Mouse (Mus musculus) kidney, postnatal 10 days (tissue): Measurements from ENCODE around the gene Xkr8.
A peak's percentile ranks its signal among the peaks of the same experiment; 100 is the strongest.
"Not testable (repeated sequence)": the region's sequence is repeated elsewhere in the genome, so short reads cannot be mapped to it uniquely, and the experiment has no call there.

Experiments
- DNase-seq: peaks from one replicate; pipeline ENCODE4 v3.0.0; 2021; ENCODE audit warnings: mixed read lengths

The Xkr8 gene

DNA sequence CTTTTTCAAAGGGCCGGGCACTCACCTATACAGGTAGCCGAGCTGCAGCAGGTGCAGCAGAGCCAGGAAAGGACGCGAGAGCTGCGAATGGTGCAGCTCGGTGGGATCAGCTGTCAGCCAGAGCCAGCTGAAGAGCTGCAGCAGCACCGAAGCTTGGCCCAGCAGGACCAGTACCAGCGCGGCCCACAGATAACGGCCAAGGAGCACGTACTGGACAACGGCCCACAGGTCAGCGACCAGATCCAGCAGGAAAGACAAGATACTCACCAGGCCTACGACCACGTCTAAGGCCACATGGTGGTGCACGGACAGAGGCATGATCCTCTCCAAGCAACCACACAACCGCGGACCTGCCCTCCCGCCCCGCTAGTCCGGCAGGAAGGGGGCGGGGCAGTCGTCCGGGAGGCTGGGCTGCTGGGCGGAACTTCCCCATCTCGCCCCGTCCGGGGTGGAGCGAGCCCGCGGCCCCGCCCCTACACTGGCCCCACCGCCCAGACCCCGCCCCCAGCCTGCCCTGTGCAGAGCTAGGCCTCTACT, at the start of gene Xkr8:
Xkr8 (minus strand) TSS at position 399 of the 537 bp plus-strand sequence.
- peak; percentile 98 for DNase-seq

DNA sequence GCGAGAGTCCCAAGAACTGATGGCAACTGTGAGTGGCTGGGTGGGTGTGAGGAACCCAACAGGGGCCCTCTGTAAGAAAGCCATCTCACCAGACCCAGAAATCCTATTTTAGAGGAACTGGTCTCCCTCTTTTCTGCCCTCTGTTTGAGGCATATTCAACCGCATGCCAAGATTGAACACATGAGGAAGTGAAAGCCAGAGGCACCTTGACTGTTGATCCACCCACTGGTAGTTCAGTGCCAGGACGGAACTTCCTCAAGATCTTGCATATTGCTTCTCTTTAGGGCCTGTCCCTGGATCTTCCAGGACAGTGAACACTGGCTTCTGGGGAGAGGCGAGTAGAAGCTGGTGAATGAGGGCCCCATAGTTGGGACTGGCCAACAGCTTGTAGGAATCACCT, 47.9 kb upstream of the Xkr8 start:
- no peak for DNase-seq

DNA sequence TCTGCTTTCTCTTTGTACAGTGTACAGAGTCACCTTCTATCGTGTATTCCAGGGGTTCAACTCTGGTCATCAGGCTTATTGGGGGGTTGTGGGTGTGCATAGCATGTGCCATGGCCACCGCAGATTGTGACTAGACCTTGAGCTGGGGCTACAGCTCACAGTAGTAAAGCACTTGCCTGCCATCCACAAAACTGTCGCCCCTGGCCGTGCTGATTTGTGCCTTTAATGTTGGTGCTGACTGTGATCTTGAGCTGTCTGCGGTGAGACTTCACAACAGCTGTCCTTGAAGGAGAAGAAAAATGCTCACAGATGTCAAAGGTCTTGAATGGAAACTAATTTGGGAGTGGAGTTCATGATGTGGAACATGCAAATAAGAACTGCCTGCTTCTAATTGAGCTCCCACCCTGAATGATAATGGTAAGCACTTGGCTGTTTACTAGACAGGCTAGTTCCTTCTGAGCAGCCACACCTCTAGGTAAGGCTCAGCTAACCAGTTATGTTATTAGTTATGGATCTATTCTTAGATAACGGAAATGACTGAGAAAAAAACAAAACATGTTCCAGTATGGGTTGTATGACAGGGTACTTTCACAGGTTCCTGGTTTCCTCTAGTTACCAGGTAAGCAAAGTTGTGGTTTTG, 46.3 kb upstream of the Xkr8 start:
- DNase-seq, result no peak

DNA sequence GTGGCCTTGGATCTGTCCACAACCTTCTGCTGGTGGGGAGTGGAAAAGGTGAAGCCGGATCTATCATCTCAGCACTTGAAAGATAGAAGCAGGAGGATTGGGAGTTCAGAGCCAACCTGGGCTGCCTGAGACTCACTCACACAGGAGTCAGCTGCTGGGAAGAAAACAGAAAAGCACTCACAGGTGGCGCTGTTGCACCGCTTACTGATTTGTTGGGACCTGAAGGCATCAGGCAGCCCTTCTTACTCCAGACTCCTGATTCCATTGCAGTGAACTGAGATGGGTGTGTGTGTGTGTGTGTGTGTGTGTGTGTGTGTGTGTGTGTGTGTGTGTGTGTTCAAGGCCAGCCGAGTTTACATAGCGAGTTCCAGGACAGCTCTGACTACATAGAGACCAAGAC, 44.4 kb upstream of the Xkr8 start:
- peak; percentile 85 for DNase-seq

DNA sequence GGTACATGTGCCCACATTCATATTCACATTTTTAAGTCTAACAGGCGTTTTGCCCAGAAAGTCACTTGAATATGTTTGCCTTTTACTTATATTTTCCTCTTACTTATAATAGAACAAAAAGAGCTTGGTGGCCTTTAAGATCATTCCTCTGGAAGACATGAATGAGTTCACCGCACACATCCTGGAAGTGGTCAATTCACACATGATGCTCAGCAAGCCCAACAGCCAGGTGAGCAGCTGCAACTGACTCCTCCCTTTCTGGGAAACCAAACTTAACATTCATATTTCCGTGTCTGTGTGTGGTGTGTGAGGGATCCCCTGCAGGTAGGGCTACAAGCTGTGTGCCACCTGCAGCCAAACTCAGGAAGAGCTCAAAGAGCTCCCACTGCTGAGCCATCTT, 42.6 kb upstream of the Xkr8 start:
- no peak for DNase-seq

DNA sequence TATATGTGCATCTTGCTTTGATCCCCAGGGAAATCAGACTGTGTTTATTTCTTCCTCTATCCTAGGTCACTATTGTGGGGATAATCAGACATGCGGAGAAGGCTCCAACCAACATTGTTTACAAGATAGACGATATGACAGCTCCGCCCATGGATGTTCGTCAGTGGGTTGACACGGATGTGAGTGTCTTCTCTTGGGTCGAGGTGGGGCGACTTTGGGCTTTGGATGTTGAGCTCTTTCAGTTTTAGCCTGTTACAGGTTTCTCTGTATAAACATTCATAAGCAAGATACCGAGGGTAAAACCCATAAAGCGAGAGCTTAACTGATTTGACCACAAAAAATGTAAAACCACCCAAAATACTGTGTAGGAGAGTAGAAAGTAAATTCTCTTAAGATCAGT, 39.4 kb upstream of the Xkr8 start:
- no peak for DNase-seq

DNA sequence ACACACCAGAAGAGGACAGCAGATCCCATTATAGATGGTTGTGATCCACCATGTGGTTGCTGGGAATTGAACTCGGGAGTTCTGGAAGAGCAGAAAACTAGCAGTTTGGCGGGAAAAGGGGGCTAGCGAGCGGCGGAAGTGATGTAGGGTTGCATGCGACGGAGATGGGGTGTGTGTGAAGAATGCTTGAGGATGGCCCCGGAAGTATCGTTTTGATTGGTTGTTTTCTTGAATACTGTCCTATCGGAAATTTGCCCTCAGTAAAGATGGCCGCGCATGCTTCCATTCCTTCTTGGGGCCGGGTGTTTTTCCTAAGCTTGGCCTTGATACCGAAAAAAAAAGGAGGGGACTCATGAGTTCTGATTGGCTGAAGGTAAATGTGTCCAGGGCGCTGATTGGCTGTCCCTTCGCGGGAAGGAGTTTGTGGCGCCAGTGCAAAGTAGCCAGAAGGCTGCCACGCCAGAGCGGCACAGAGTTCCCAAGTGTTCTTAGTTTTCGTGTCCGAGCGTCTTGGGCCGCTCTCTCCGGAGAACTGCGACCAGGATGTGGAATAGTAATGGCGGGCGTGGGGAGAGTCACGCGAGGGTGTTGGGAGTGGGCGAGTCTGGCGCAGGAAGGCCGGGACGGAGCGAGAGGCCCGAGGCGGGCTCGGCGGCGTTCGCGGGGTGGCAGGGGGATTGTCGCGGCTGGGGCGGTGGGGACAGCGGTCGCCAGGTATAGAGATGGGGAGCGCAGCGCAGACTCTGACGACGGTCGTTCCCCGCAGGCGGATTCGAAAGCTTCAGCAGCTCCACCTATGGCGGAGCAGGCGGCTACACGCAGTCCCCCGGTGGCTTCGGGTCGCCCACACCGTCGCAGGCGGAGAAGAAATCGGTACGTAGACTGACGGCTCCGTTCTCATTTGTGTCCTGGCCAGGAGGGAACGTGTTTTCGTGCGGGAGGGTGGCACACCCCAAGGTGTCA, 35.8 kb upstream of the Xkr8 start, which contains the start of gene Rpa2:
Rpa2 (plus strand) TSS at position 419 of the 963 bp plus-strand sequence.
- peak; percentile 99 for DNase-seq

DNA sequence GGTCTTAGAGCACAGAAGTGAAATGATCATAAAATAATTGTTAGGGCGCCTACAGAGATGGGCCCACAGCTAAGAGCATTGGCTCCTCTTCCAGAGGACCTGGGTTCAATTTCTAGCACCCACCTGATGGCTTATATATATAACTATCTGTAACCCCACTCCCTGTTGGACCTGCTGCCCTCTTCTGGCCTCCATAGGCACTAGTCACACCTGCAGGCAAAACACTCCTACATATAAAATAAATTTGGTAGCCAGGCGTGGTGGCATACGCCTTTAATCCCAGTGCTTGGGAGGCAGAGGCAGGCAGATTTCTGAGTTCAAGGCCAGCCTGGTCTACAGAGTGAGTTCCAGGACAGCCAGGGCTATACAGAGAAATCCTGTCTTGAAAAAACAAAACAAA, 30.8 kb upstream of the Xkr8 start:
- DNase-seq, result not testable (repeated sequence)

DNA sequence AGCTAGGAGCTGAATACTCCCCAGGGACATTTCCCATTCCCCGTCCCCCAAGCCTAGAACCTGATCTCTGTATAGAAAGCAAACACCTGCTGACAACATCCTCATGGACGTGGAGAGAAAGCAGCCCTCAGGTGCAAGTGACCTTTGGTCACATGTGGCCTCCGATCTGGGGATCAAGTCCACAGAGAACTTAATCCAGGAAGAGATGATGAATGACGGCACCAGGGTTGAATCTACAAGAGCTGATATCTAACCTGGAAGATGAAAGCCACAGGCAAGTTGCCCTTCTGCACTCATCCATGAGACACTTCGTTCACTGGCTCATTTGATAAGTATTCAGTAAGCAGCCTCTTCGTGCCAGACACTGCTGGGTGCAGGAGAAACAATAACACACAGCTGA, 30.3 kb upstream of the Xkr8 start:
- DNase-seq, result no peak

DNA sequence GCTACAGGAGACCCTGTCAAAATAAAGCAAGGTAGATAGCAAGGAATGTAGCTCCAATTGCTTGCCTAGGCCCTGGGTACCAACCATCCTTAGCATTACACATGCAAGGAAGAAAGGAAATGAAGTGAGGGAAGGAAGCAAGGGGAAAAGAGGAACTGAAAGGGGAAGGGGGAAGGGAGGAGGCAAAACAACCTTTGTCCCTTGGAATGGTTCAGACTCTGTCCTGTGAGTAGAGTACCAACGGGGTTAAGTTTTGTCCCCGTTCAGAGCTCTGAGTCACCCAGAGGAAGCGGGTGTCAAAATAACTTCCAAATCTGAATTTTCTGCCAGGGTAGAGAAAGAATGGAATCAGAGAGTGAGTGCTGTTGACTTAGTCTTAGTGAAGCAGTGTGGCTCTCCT, 27.9 kb upstream of the Xkr8 start:
- no peak for DNase-seq

DNA sequence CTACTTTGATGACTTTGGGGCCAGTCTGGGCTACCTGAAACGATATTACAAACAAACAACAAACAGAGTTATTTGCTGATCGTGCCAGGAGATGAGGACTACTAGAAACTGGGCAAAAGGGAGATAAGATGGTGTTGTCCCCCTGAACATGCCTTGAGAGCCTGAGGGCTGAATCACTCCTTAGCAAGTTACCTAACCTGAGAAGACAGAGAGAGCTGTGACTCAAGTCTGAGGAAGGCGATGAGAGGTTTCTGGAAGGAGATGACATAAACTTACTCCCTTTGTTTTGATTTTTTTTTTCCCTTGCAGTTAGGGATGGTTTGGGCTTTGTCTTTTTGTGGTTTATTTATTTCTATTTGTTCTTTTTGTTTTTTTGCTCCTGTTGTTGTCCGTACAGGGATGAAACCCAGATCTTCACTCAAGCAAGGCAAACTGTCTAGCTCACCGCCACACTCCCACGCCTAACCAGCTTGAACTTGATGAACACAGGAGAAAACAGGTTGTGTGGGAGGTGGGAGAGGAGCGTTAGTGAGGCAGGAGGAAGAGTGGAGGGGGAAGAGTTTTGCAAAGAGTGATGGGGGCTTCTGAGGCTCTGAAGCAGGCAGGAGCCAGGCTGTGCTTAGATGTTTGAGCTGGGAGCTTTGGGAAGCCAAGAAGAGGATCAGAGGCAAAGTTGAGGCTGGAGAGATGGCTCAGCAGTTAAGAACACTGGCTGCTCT, 25.4 kb upstream of the Xkr8 start:
- no peak for DNase-seq

DNA sequence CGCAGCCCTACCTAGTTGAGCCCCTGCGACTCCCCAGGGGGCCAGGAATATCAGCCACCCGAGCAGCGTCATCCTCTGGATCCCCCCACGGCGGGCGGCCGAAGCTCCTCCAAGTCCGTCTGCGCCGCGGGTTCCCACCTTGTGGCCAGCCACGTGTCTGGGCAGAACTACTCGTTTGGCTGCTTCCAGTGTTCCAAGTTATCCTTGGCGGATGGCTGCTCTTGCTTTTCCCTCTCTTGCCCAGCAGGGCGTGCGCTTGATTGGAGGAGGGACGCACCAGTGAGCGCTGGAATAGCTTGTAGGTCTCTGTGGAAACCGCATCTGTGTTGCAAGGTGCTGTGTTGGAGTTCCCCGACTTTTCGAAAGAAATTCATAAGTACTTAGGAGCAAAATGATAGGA, 24.6 kb upstream of the Xkr8 start, which contains the start of gene Smpdl3b:
Smpdl3b (minus strand) TSS at position 279 of the 400 bp plus-strand sequence.
- DNase-seq, result peak; percentile 81

DNA sequence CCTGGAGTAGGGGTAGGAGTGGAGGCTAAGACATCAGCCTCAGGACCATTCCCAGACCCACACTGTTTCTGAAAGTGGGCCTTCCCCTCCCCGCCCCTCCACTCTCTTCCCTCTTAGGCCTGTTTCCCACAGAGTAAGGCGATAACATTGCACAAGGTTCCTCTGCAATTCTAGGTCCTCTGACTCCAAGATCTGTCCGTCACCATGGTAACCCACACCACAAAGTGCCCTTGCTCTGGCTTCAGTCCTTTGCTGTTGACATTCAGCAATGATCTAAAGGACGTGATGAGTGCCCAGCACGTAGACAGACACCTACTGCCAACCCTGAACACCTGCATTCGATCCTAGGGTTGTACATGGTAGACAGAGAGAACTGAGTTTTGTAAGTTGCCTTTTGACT, 20.6 kb upstream of the Xkr8 start:
- no peak for DNase-seq

DNA sequence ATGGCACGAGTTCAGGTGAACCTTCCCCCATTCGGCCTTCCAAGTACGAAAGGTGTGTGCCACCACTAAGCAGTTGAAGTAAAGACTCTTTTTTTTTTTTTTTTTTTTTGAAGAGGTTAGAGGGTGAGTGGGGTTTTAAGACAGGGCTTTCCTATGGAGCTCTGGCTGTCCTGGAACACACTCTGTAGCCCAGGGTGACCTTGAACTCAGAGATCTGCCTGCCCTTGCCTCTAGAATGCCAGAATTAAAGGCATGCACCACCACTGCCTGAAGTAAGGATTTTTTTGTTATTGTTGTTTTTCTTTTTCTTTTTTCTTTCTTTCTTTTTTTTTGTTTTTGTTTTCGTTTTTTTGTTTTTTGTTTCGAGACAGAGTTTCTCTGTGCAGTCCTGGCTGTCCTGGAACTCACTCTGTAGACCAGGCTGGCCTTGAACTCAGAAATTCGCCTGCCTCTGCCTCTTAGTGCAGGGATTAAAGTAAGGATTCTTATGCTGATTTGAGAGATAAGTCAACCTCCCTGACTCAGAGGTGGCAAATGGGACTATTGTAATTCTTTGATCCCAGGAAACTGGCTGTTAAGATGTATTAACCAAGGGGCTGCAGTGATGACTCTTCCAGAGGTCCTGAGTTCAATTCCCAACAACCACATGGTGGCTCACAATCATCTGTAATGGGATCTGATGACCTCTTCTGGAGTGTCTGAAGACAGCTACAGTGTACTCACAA, 17.1 kb upstream of the Xkr8 start:
- DNase-seq, result no peak

DNA sequence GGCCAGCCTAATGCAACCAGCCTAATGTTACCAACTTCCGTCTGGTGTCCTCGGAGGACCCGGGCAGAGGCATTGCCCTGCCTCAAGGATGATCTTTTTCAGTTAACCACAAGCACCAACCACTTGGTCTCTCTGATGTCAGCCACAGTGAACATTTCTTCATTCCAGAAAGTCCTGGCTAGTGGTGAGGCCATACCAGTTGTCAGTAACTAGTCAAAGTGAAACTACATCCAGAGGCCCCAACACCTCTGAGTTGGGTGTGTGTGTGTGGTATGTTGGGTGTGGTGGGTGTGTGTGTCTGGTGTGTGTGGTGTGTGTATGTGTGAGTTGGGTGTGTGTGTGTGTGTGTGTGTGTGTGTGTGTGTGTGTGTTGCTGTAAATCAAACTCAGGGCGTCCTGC, 16.4 kb upstream of the Xkr8 start:
- no peak for DNase-seq

DNA sequence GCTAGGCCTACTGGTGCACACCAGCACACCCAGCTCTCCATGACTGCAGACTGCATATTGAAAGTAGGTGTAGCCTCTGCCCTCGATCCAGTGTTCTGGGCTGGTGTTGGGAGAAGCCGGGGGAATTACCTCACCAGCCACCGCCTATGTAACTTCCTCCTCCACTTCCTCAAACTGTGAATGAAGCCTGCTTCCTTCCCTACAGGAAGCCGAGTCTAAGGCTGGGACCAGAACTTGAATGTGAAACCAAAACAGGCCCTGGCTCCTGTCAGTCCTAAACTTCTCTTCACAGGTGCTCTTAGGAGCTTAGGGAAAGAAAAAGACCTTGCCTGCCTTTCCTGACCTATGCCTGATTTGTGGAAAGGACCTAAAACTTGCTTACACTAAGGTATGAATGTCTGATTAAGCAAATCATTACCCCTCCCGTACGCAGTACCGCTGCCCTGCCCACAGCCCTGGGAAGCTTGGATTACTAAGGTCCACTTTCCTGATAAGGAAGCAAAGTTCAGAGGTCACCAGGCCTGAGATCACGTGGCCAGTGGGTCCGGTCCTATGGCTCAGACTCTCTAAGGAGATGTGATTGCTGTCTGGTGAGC, 15.4 kb upstream of the Xkr8 start:
- peak; percentile 45 for DNase-seq

DNA sequence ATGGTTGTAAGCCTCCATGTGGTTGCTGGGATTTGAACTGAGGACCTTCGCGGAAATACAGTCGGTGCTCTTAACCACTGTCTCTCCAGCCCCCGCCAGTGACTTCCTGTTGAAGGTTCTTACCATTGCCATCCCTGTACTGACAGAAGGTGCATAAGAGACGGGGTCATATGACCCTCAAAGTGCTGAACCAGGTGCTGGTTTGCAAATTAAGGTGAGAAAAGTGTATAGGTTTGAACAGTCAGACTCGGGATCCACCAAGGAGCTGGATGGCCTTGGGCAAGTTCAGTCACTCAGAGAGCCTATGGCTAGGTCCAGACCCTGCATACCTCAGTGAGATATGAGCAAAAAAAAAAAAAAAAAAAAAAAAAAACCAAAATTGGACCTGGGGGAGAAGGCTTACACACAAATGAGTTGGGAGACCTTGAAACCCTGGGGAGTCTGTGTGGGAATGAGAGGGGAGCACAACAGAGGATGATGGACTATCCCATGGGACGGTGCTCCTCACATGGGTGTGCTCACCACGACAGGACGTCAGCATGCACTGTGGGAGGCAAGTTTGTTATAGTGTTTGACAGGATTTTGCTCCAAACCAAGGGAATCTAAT, 14.7 kb upstream of the Xkr8 start:
- no peak for DNase-seq

DNA sequence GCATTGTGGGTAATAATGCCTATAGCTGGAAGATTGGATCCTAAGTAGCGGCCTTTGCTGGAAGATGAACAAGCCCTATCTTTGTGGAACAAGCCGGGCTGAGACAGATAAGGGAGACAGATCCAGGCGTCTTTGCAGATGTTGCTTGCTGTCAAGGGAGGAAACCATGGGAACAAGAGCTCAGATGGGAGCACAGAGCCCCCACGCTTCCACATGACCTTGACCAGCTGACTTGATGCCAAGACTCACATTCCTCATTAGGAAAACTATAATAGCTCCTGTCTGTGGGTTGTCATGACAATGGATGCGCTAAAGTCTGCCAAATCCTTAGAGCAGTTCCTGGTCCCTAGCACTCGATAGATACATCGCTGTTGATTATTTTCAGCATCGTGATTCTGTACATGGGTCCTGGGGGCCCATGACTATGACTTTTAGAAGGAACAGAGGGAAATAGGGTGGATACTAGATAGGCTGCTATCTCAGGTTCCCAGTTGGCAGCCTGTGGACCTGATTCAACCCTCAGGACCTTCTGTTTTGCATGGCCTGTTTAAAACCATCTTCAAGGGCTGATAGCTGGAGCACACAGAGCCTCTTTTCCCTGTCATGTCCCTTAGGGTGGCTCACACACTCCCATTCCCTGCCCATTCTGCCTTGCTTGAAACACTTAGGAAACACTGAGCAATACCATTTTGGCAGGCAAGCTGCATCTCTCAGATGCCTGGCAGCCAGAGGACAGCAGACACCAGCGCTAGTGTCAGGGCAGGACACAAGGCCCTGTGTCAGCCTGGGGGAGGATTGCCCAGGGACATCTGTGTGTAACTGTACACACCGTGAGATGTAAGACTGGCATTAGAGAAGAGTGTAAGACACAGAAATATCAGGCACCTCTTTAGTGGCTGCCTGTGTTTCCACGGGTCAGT, 11.9 kb upstream of the Xkr8 start:
- peak; percentile 26 for DNase-seq

DNA sequence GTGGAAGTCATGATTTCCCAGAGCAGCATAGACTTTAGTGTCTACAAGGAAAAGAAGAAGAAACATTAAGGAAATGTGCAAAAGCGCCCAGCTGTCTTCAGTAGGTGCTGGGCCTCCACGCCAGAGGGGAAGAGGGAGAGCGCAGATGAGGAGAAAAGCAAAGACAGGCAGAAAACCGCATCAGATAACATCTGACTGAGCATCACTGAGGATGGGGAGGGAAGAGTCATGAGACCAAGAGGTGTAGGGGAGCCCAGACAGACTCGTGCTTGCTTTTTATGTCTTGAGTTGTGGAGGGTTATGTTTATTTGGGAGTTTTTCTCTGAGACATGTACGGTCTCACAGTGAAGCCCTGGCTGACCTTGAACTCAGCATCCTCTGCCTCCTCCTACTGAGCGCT, 9.1 kb upstream of the Xkr8 start:
- no peak for DNase-seq

DNA sequence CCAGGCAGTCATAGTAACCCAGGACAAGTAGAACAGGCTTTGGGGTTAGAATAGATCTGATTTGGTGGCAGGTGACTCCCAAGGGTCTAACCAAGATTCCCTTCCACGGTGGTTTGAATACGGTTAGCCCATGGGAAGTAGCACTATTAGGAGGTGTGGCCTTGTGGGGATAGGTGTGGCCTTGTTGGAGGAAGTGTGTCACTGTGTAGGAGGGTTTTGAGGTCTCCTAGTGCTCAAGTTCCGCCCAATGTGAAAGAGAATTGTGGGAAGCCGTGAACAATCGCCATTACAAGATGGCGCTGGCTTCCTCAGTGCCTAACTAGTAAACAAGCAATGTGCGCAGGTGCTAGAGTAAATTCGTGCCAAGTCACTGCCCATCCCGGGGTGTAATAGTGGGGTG, 4.8 kb upstream of the Xkr8 start:
- not testable (repeated sequence) for DNase-seq
